Mouse (Mus musculus): ENCODE results near the gene Uimc1.

Uimc1 gene

GRCm38 (mm10) chr13:54992215-54992614 lies 107.9 kb downstream of the Uimc1 start:
- DNase-seq: no peak

GRCm38 (mm10) chr13:54988181-54988760 lies 111.8 kb downstream of the Uimc1 start:
- DNase-seq: no peak

GRCm38 (mm10) chr13:54987405-54987804 lies 112.7 kb downstream of the Uimc1 start:
- DNase-seq: no peak

GRCm38 (mm10) chr13:54983614-54984013 lies 116.5 kb downstream of the Uimc1 start:
- no peak for DNase-seq

GRCm38 (mm10) chr13:54983001-54983400 lies 117.1 kb downstream of the Uimc1 start:
- DNase-seq: no peak

- no peak for DNase-seq
Measured at GRCm38 (mm10) chr13:54980957-54981356, 119.1 kb downstream of the Uimc1 start.

- no peak for DNase-seq
Measured at GRCm38 (mm10) chr13:54978804-54979203, 121.3 kb downstream of the Uimc1 start.

All from kidney, postnatal 4 days (tissue).